Mouse (Mus musculus) small intestine, adult 2 months (tissue): ENCODE data around the gene Lyg1.

Experiments
- CTCF ChIP-seq: fragments of 200-500 bp; IDR thresholded peaks from 2 replicates; pipeline ENCODE4 v1.5.1; 2012; ENCODE audit warnings: low read depth, mild to moderate bottlenecking, control low read depth, inconsistent platforms, low read length, moderate library complexity, mixed read lengths; ENCODE audit not compliant: insufficient replicate concordance, insufficient read length; ENCODE audit errors: extremely low read depth
- POLR2A ChIP-seq: fragments of 200-500 bp; IDR thresholded peaks from 2 replicates; pipeline ENCODE4 v1.6.1; 2012; ENCODE audit warnings: low read depth, mild to moderate bottlenecking, control low read depth, inconsistent platforms, low read length, moderate library complexity

DNA sequence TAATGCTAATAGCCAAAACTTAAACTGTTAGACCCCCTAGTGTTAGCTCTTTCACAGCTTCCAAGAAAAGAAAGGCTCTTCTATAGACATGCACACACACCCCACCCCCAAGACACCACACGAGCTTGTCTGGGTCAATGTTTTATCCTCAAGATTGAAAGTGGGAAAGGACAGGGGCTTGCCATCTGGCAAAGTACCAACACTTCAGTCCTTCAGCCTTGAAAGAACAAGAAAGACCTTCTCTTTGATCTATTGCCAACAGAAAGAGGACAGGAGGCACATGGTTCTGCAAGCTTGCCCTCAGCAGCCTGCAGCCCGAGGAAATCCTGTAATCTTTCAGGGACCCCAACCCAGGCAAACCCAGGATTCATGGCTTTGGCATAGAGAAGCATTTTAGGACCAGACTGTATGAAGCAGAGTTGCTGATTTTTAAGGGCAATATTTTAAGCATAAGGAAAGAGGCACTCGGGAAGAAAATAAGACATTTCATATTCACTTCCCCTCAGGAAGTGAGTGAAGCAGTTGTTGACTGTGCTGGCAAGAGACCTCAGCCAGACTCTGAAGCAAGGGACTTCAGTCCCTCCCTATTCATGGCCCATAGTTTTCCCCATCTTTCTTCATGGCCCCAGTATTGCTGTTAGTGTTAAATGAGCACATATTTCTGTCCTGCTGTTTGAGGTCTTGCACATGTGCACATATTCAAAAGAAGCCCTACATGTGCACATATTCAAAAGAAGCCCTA lies 698 bp downstream of the Lyg1 start:
- TF ChIP-seq CTCF, result no peak
- no peak for TF ChIP-seq POLR2A
